Mouse (Mus musculus) testis, adult 2 months (tissue): ENCODE results near the gene Krtap4-9.
"Not testable (repeated sequence)": the region's sequence is repeated elsewhere in the genome, so short reads cannot be mapped to it uniquely, and the experiment has no call there.

Source experiments
- CTCF ChIP-seq: fragments of 200-500 bp; IDR thresholded peaks from 2 replicates; pipeline ENCODE4 v1.5.1; 2012; ENCODE audit warnings: low read depth, mild to moderate bottlenecking, inconsistent platforms, low read length, moderate library complexity; ENCODE audit not compliant: control insufficient read depth, insufficient read depth, insufficient replicate concordance
- POLR2A ChIP-seq: fragments of 200-500 bp; IDR thresholded peaks from 2 replicates; pipeline ENCODE4 v1.6.1; 2012; ENCODE audit warnings: low read depth, mild to moderate bottlenecking, inconsistent platforms, low read length, moderate library complexity; ENCODE audit not compliant: control insufficient read depth

GRCm38 (mm10) chr11:99798832-99799231, 13.8 kb downstream of the Krtap4-9 start, which contains the start of gene Gm11569:
- TF ChIP-seq POLR2A, CTCF: not testable (repeated sequence)
